Mouse (Mus musculus) liver, adult 10 weeks (tissue): ENCODE measurements around the gene Mfsd14a. TPM values are rescaled to one million over a fixed set of nuclear protein-coding genes. Genes with fewer than 3 reads are reported as not detected.

ENCODE experiments used
- polyA plus RNA-seq: library from polyadenylated mRNA; stranded (reverse); fragments of 350-450 nt; fragmentation: Illumina TruSeq; extraction: RNeasy Lipid Tissue Mini Kit (QIAGEN cat#74804); gene quantifications from one replicate; pipeline ENCODE4 v1.2.3, GENCODE M21; 2014; ENCODE audit warnings: low read depth, low replicate concordance

Gene Mfsd14a
- polyA plus RNA-seq = 44.0 TPM

DNA sequence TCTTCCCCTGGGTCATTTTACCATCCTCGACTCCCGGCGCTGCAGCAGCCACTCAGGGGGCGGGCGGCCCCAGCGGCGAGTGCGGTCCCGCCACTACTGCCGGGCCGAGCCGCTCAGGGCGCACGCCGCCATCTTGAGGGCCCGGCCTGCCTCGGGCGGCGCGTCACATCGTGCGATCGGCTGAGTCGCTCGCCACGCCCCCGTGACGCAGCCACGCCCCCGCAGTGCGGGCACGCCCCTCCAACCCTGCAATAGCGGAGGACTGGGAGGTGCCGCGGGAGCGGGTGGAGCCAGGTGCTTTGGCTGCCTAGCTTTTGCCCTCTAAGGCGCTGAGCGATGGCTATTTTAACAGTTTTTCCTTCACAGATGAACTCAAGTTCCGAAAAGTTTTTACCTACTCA, at the start of gene Mfsd14a:
Gene Mfsd14a (minus strand): TSS at position 215 of the 401 bp plus-strand sequence.

DNA sequence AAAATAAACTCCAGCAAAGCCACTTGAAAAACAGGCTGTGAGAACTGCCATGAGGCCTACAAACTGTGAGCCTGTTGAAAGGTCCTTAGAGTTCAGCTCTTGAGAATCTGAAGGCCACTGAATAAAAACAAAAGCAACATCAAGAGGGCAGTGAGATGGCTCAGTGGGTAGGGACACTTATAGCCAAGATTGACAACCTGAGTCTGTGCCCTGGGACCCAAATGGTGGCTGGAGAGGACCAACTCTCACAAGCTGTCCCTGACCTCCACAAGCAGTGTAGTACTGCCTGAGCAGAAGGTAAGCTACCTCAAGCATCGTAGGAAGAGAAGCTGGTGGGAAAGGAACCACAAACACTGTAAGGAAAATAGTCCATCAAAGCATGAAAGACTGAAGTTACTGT, 18.7 kb upstream of the Mfsd14a start, which contains the start of gene Gm43191:
Gene Gm43191 (minus strand): TSS at position 101 of the 400 bp plus-strand sequence.

DNA sequence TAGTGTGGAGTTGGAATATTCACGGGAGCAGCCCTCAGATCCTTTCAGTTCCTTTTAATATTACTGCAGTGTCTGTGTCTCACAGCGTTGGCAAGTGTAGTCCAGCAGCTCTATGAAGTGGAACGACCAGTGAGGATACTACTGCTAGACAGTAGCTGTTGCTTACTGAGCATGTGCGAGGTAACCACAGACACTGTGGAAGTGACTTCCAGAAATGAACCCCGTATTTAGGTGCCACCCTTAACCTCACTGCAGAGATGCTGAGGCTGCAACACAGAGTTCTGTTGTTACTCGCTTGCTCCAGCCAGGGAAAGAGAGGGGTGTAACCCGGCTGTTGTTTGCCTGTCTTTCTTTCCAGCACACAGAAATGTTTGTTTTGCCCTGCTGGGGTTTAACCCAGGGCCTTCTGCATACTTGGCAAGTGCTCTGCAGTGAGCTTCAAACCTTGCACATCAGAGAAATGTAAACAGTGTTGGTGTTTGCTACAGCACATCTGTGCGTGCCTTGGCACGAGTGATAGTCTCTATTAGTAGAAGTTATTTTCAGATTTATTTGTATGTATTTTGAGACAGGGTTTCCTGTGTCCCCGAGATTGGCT, 48.1 kb downstream of the Mfsd14a start, which contains the start of gene Trmt13:
Gene Trmt13 (minus strand): TSS at position 293 of the 598 bp plus-strand sequence.

DNA sequence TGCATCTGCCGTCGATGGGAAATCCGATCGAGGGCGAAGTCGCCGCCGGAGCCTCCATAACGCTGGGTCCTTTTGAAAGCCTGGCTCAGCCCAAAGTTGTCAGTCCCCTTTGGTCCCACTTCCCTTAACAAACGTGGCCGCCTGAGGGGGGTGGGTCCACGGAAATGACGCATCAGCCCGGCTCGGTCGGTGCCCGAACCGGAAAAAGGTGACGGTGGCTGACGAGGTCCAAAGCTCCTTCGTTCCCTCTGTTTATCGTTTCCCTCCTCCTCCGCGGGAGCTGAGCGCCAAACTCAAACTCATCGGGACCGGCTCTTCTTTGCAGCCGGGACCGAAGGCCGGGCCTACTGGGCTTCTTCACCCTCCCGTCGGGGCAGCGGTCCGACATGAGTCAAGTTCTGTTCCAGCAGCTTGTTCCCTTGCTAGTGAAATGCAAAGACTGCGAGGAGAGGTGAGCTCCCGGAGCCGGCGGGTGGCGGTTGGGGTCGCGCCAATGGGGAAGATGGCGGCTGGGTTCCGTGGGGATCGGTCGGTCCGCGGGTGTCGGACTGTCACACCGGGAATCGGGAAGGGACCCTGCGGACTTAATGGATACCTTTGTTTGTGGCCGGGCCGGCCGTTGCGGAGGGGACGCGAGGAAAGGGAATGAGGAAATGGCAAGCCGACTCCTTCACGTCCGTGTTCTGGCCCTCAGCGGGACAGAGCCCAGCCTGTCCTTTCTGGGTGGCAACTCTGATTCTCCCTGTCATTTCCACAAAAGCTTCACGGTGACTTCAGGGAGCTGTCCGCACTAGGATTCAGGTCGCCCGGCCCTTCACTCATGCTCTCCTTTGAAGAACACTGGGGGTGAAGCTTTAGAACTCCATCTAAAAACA, 67.5 kb downstream of the Mfsd14a start, which contains the start of gene Sass6:
Gene Sass6 (plus strand): TSS at position 255 of the 875 bp plus-strand sequence.

Other genes with a start within 250 kb of the Mfsd14a start
- gene Cdc14a, start 238.6 kb downstream of the Mfsd14a start, polyA plus RNA-seq = 1.7 TPM
- 16.4 TPM for gene Rtca, start 154.5 kb downstream of the Mfsd14a start, polyA plus RNA-seq
- gene Dbt, start 149.6 kb downstream of the Mfsd14a start, polyA plus RNA-seq = 118 TPM
- gene Lrrc39, start 99.7 kb downstream of the Mfsd14a start, polyA plus RNA-seq = 0.72 TPM
- 2.0 TPM for gene Sass6, start 67.7 kb downstream of the Mfsd14a start, polyA plus RNA-seq
- gene Trmt13, start 48.1 kb downstream of the Mfsd14a start, polyA plus RNA-seq = 10.8 TPM
- not detected for gene Gm43191, start 18.6 kb upstream of the Mfsd14a start, polyA plus RNA-seq
- gene Slc35a3, start 50.2 kb upstream of the Mfsd14a start, polyA plus RNA-seq = 73.1 TPM
- 22.8 TPM for gene Agl, start 145.5 kb upstream of the Mfsd14a start, polyA plus RNA-seq
- gene Frrs1, start 196.8 kb upstream of the Mfsd14a start, polyA plus RNA-seq = 11.3 TPM